Mouse (Mus musculus) heart, embryonic 13.5 days (tissue): ENCODE results near the gene Prpf4b. TPM values are rescaled to one million over a fixed set of nuclear protein-coding genes. Genes with fewer than 3 reads are reported as not detected.
"Not testable (repeated sequence)": the region's sequence is repeated elsewhere in the genome, so short reads cannot be mapped to it uniquely, and the experiment has no call there.

Source experiments
- ATAC-seq: fragments of 200-750 bp; cut with Nextera tagmentation; 2 replicates; pipeline ENCODE4 v1.8.0; 2017; ENCODE audit warnings: moderate TSS enrichment; ENCODE audit not compliant: insufficient number of reproducible peaks, low FRiP score, low TSS enrichment; ENCODE audit errors: extremely low read depth
- H3K27ac ChIP-seq: fragments of 300-500 bp; sonication (generic); replicated peaks from 2 replicates; pipeline ENCODE4 v1.5.1; 2015; ENCODE audit warnings: moderate library complexity, mild to moderate bottlenecking, inconsistent platforms
- H3K27me3 ChIP-seq: fragments of 300-500 bp; sonication (generic); replicated peaks from 2 replicates; pipeline ENCODE4 v1.6.1; 2015; ENCODE audit warnings: mild to moderate bottlenecking, inconsistent platforms
- H3K36me3 ChIP-seq: fragments of 300-500 bp; sonication (generic); 2 replicates; pipeline ENCODE4 v1.6.1; 2015; ENCODE audit warnings: mild to moderate bottlenecking, inconsistent platforms
- H3K4me1 ChIP-seq: fragments of 300-500 bp; sonication (generic); 2 replicates; pipeline ENCODE4 v1.6.1; 2015; ENCODE audit warnings: inconsistent platforms
- H3K4me2 ChIP-seq: fragments of 300-500 bp; sonication (generic); 2 replicates; pipeline ENCODE4 v1.6.1; 2015; ENCODE audit warnings: inconsistent platforms, mild to moderate bottlenecking, moderate library complexity
- H3K4me3 ChIP-seq: fragments of 300-500 bp; sonication (generic); 2 replicates; pipeline ENCODE4 v1.5.1; 2015; ENCODE audit warnings: moderate library complexity, mild to moderate bottlenecking, inconsistent platforms
- H3K9ac ChIP-seq: fragments of 300-500 bp; sonication (generic); 2 replicates; pipeline ENCODE4 v1.6.1; 2015; ENCODE audit warnings: inconsistent platforms, mild to moderate bottlenecking, moderate library complexity
- H3K9me3 ChIP-seq: fragments of 300-500 bp; sonication (generic); 2 replicates; pipeline ENCODE4 v1.6.1; 2016; ENCODE audit warnings: inconsistent platforms
- WGBS: fragments of 180-500 bp; shearing (Covaris S2); methylation state at CpG from one replicate; pipeline ENCODE4 v1.1.7; 2015; ENCODE audit warnings: mixed read lengths; 5-methylcytosine and 5-hydroxymethylcytosine counted together
- polyA plus RNA-seq: library from polyadenylated mRNA; unstranded; fragments of >200 nt; fragmentation: Nextera tagmentation; extraction: Ambion mirVana; gene quantifications from 2 replicates; pipeline ENCODE4 v1.2.1, GENCODE M21; 2015

Gene Prpf4b
- polyA plus RNA-seq, result 41.2 and 42.2 TPM in 2 replicates

DNA sequence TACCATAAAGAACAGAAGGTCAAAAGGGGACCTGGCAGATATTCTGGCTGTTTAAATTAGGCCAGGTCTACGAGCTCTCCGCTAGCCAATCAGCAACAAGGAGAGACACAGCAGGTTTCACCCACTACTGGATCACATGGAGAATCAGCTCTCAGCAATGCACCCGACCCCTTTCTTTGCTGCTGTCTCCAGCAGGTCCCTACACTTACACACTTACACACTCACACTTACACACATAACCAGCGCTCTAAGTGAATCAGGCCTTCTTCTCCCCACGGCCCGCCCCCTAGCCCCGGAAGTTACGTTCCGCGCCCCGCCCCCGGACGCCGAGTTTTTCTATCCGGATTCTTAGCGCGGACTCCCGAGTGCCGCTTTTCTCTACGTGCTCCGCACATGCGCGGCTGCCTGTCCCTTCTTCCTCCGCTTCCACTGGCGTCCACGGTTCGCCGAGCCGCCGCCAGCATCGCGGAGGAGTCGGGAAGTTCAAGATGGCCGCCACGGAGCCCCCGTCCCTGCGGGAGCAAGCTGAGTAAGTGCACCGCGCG is at the start of gene Prpf4b:
Prpf4b (plus strand) TSS at position 137 of the 545 bp plus-strand sequence.
- WGBS, result 1% methylated on average over 40 of the region's 40 CpGs
- Histone ChIP-seq H3K4me2 (peak within 1 kb of the TSS; percentile 92), H3K36me3 (peaks cover 8% of the 10 kb centered on the region; the same call in 1 of the 2 replicates), H3K27me3 (no peaks in the 10 kb centered on the region), H3K9me3 (no peaks in the 10 kb centered on the region), H3K9ac (peak within 1 kb of the TSS; percentile 97), H3K4me1 (peaks cover 35% of the 10 kb centered on the region), H3K27ac (peak within 1 kb of the TSS; percentile 98), H3K4me3 (peak within 1 kb of the TSS; percentile 83)
- peak; percentile 73 for ATAC-seq

DNA sequence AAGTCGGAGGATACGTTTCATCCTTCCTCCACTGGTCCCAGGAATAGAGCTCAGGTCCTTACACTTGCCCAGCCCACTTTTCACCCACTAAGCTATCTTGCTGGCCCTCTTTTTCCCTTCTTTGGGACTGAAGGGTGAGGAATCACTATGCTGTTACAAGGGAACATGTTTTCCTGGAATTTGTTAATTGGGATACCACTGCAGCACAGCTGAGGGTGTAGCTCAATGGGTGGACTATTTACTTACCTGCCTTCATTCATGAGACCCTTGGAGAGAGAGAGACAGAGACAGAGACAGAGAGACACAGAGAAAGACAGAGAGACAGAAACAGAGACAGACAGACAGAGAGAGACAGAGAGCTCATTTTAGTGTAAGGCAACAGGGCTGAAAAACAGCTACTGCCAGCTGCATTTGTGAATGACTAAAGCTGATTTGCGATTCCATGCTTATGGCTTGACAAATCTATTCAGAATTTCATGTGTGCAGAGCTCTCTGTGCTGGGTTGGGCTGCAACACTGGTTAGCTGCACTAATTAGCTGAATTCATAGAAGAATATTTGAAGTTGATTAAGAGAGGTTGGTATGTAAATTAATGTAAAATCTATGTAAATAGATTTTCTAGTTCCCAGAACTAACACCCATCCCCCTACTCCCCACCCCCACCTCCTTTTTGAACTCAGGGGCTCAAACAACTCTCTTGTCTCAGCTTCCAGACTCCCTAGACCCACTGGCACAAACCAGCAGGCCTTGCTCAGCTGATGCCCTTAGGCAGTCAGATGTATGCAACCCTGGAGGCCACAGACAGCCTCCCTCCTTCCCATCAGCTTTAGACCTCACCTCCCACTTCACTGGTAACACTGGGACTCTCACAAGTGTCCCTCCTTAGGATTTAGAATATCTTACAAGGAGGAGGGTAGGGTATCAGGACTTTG is 48.1 kb upstream of the Prpf4b start:
- Histone ChIP-seq H3K4me2 (no peak overlapping the region), H3K27me3 (no peaks in the 10 kb centered on the region), H3K4me3 (no peak overlapping the region), H3K36me3 (no peaks in the 10 kb centered on the region), H3K27ac (peak overlapping the region; percentile 33), H3K9me3 (no peaks in the 10 kb centered on the region), H3K4me1 (peaks cover 16% of the 10 kb centered on the region), H3K9ac (no peak overlapping the region)
- ATAC-seq, result no peak
- WGBS, result 86% methylated on average over 3 of the region's 3 CpGs

GRCm38 (mm10) chr13:34827988-34828882 is 46.9 kb upstream of the Prpf4b start:
- H3K27me3 ChIP-seq, result no peaks in the 10 kb centered on the region
- H3K36me3 ChIP-seq, result no peaks in the 10 kb centered on the region
- no peak overlapping the region for H3K4me3 ChIP-seq
- H3K9ac ChIP-seq, result no peak overlapping the region
- no peak overlapping the region for H3K4me2 ChIP-seq
- WGBS, result 50% methylated on average over 10 of the region's 10 CpGs
- peak overlapping the region; percentile 62 for H3K27ac ChIP-seq
- peaks cover 14% of the 10 kb centered on the region for H3K4me1 ChIP-seq
- H3K9me3 ChIP-seq, result no peaks in the 10 kb centered on the region
- ATAC-seq, result peak; percentile 64; the same call in 1 of the 2 replicates

DNA sequence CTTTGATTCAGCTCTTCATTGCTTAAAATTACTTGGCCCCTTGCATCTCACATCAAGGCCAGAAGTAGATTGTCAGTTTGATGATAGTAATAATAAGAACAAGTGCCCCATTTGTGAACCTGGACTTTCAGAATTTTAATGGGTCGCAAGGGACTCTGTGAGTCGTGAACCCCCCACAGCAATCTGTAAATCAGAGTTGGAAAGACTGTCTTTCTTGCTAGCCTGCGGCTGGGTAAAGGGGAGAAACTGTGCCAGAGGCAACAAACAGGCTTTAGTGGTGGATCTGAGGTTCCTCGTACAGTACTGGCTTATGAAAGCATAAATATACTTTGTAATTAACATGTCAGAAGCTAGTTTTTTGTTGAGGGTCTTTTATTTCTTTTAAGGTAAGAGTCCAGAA is 32.3 kb upstream of the Prpf4b start:
- Histone ChIP-seq H3K4me2 (no peak overlapping the region), H3K27ac (no peak overlapping the region), H3K27me3 (no peaks in the 10 kb centered on the region), H3K9ac (no peak overlapping the region), H3K4me1 (no peaks in the 10 kb centered on the region), H3K9me3 (no peaks in the 10 kb centered on the region), H3K36me3 (no peaks in the 10 kb centered on the region), H3K4me3 (no peak overlapping the region)
- no peak for ATAC-seq
- 74% methylated on average over 4 of the region's 4 CpGs for WGBS

- Histone ChIP-seq H3K4me1 (no peaks in the 10 kb centered on the region), H3K9me3 (peaks cover 30% of the 10 kb centered on the region), H3K9ac (no peak overlapping the region), H3K4me2 (no peak overlapping the region), H3K4me3 (no peak overlapping the region), H3K27ac (no peak overlapping the region), H3K27me3 (no peaks in the 10 kb centered on the region), H3K36me3 (0 out of 2 replicates have a peak, but pooled peaks cover 4% of the 10 kb centered on the region)
- ATAC-seq, result no peak
- WGBS, result 72% methylated on average over 3 of the region's 3 CpGs
These were observed 24.3 kb upstream of the Prpf4b start for GRCm38 (mm10) chr13:34850759-34851158.

GRCm38 (mm10) chr13:34851191-34851784 is 23.8 kb upstream of the Prpf4b start:
- Histone ChIP-seq H3K4me3 (no peak overlapping the region), H3K4me2 (no peak overlapping the region), H3K36me3 (0 out of 2 replicates have a peak, but pooled peaks cover 4% of the 10 kb centered on the region), H3K9ac (no peak overlapping the region), H3K4me1 (no peaks in the 10 kb centered on the region), H3K27ac (no peak overlapping the region), H3K27me3 (no peaks in the 10 kb centered on the region), H3K9me3 (peaks cover 34% of the 10 kb centered on the region)
- 74% methylated on average over 5 of the region's 5 CpGs for WGBS
- ATAC-seq, result no peak

DNA sequence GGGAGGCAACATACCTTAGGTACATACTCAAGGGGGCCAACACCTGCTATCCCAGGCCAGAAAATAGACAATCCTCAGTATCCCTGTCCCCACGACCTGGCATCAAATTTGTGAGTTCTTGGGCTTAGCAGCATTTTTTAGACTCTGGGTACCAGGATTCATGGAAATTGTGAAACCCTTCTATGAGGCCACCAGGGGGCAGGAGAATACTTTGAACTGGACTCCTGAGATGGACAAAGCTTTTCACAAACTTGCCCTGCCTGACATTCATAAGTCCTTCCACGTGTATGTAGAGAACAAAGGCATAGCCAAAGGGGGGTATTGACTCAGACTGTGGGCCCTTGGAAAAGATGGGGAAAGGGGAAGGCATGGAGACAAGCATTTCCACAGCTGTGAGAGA is 17.6 kb upstream of the Prpf4b start:
- no peak overlapping the region for H3K4me3 ChIP-seq

GRCm38 (mm10) chr13:34859406-34859805 is 15.7 kb upstream of the Prpf4b start:
- ATAC-seq, result no peak
- H3K36me3 ChIP-seq, result no peaks in the 10 kb centered on the region
- no peak overlapping the region for H3K9ac ChIP-seq
- peaks cover 17% of the 10 kb centered on the region for H3K9me3 ChIP-seq
- no peaks in the 10 kb centered on the region for H3K27me3 ChIP-seq
- no peaks in the 10 kb centered on the region for H3K4me1 ChIP-seq
- WGBS, result 78% methylated on average over 5 of the region's 5 CpGs
- H3K27ac ChIP-seq, result no peak overlapping the region
- no peak overlapping the region for H3K4me2 ChIP-seq
- H3K4me3 ChIP-seq, result no peak overlapping the region

More for the DNA sequence above, 17.6 kb upstream of the Prpf4b start:
- no peak overlapping the region for H3K9ac ChIP-seq
- no peak for ATAC-seq
- H3K36me3 ChIP-seq, result 0 out of 2 replicates have a peak, but pooled peaks cover 4% of the 10 kb centered on the region
- H3K27me3 ChIP-seq, result no peaks in the 10 kb centered on the region
- WGBS, result 31% methylated on average over 2 of the region's 2 CpGs
- no peak overlapping the region for H3K4me2 ChIP-seq
- H3K9me3 ChIP-seq, result peaks cover 34% of the 10 kb centered on the region
- no peak overlapping the region for H3K27ac ChIP-seq
- no peaks in the 10 kb centered on the region for H3K4me1 ChIP-seq

GRCm38 (mm10) chr13:34861166-34861565 is 13.9 kb upstream of the Prpf4b start:
- H3K36me3 ChIP-seq, H3K27me3 ChIP-seq, H3K27ac ChIP-seq, H3K4me3 ChIP-seq, H3K9ac ChIP-seq, H3K4me2 ChIP-seq, H3K9me3 ChIP-seq, H3K4me1 ChIP-seq: not testable (repeated sequence)
- peak; percentile 84 for ATAC-seq
- WGBS, result 24% methylated on average over 5 of the region's 8 CpGs

DNA sequence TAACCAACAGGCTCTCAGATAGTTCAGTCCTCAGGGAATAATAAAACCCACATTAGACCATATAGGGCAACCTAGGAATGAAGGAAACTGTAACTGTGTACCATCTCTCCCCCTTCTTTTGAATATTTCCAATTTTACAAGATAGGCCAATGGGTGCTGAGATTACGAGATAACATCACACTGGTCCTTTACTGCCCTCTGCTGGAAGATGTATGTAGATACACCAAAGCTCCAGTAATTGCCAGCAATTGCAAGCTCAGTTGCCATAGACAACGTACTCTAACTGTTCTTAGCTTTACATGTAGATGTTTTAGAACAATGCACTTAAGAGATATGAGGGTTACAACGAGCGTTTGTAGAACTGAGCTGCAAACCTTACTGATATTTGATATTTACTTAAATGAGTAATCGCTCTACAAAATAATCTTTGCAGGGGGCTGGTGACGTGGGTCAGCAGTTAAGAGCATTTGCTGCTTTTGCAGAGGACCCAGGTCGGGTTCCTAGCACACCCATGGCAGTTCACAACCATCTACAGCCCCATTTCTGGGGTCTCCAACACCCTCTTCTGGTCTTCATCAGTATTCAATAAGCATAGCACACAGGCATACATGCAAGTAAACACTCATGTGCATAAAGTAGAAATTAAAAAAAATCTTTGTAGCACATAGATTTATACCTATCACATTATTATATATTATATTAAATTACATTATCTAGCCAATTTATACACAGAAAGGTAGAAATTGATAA is 10.5 kb upstream of the Prpf4b start:
- Histone ChIP-seq H3K9ac (no peak overlapping the region), H3K4me2 (no peak overlapping the region), H3K4me3 (no peak overlapping the region), H3K9me3 (no peaks in the 10 kb centered on the region), H3K36me3 (no peaks in the 10 kb centered on the region), H3K4me1 (no peaks in the 10 kb centered on the region), H3K27ac (no peak overlapping the region), H3K27me3 (no peaks in the 10 kb centered on the region)
- WGBS, result 40% methylated on average over 7 of the region's 7 CpGs
- no peak for ATAC-seq
